ENCODE assay signal across 8 mouse cellular contexts in genomic region chr4:148846203-148846602, GRCm38 (mm10). TPM values are rescaled to one million over a fixed set of nuclear protein-coding genes. Genes with fewer than 3 reads are reported as not detected.
DNase-seq lines count a peak whose midpoint lies in the region; ATAC-seq lines count a peak whose summit lies in the region.

No protein-coding gene starts in this region.

- WGBS in heart, embryonic 16.5 days, result 29% methylated on average over 9 of the region's 9 CpGs
- WGBS in neural tube, embryonic 13.5 days, result 65% methylated on average over 9 of the region's 9 CpGs

- no peaks in the 10 kb centered on the region for H3K27me3 ChIP-seq in heart, embryonic 16.5 days (ENCODE audit: control insufficient read depth, insufficient read depth, low read length)
- H3K27me3 ChIP-seq in neural tube, embryonic 13.5 days, result peaks cover 77% of the 10 kb centered on the region

- peak; percentile 15 for DNase-seq in left cerebral cortex, adult 11 months (ENCODE audit: low spot score)
- DNase-seq in left cerebral cortex, adult 8-10 months (ENCODE audit: low spot score in 2 of 2), result no peak
- peak; percentile 65 to 72 for DNase-seq in layer of hippocampus, postnatal 10 days (ENCODE audit: low spot score in 2 of 2)
- DNase-seq in spleen, adult 18-20 months, result no peak

- H3K4me1 ChIP-seq in heart, embryonic 16.5 days (ENCODE audit: control insufficient read depth, insufficient read depth, low read length), result peaks cover 21% of the 10 kb centered on the region
- H3K4me1 ChIP-seq in neural tube, embryonic 13.5 days (replicated peaks), result peaks cover 58% of the 10 kb centered on the region

- no peak overlapping the region for H3K9ac ChIP-seq in heart, embryonic 16.5 days (ENCODE audit: low read length)
- H3K9ac ChIP-seq in neural tube, embryonic 13.5 days, result peak overlapping the region; percentile 34; the same call in 1 of the 2 replicates

- peak overlapping the region; percentile 26; the same call in 1 of the 2 replicates for H3K27ac ChIP-seq in heart, embryonic 16.5 days (ENCODE audit: low read length)
- no peak overlapping the region for H3K27ac ChIP-seq in neural tube, embryonic 13.5 days (replicated peaks)

- H3K4me3 ChIP-seq in heart, embryonic 16.5 days (ENCODE audit: low read length), result no peak overlapping the region
- H3K4me3 ChIP-seq in neural tube, embryonic 13.5 days, result no peak overlapping the region

- H3K4me2 ChIP-seq in heart, embryonic 16.5 days (ENCODE audit: low read depth, low read length), result peak overlapping the region; percentile 4; the same call in 1 of the 2 replicates
- no peak overlapping the region for H3K4me2 ChIP-seq in neural tube, embryonic 13.5 days

- ATAC-seq in common myeloid progenitor, adult 5-6 weeks (replicated peaks; ENCODE audit: low read depth, poor library complexity, severe bottlenecking), result 0 out of 2 replicates have a peak, but pooled peaks have one; percentile 9
- ATAC-seq in heart, embryonic 16.5 days (replicated peaks; ENCODE audit: extremely low read depth, insufficient read depth, low FRiP score), result peak; percentile 57; the same call in 1 of the 2 replicates
- no peak for ATAC-seq in neural tube, embryonic 13.5 days (ENCODE audit: low read depth)
- no peak for ATAC-seq in megakaryocyte, adult 5-6 weeks (ENCODE audit: poor library complexity, severe bottlenecking)

- H3K36me3 ChIP-seq in heart, embryonic 16.5 days (ENCODE audit: control insufficient read depth, insufficient read depth), result no peaks in the 10 kb centered on the region
- H3K36me3 ChIP-seq in neural tube, embryonic 13.5 days, result no peaks in the 10 kb centered on the region

- no peaks in the 10 kb centered on the region for H3K9me3 ChIP-seq in heart, embryonic 16.5 days (replicated peaks; ENCODE audit: control insufficient read depth, low read length)
- H3K9me3 ChIP-seq in neural tube, embryonic 13.5 days, result no peaks in the 10 kb centered on the region

RNA-seq across cellular contexts. Expression of gene Casz1, which starts 42.0 kb away (rescaled TPM):
- total RNA-seq in left cerebral cortex, adult 8-10 months (2022), result 1 to 10 TPM; 1.2 to 2.4 (median 1.7) TPM
- total RNA-seq in common myeloid progenitor, adult 5-6 weeks (2017), result 2.2 and 2.5 TPM in 2 replicates
- polyA plus RNA-seq in heart, embryonic 16.5 days (2015; fragmentation: Nextera tagmentation; extraction: Ambion mirVana), result 22.4 and 25.7 TPM in 2 replicates
- total RNA-seq in layer of hippocampus, postnatal 10 days (2021), result 1 to 10 TPM; 1.1 to 1.3 TPM
- polyA plus RNA-seq in neural tube, embryonic 13.5 days (2015; fragmentation: Nextera tagmentation; extraction: Ambion mirVana), result 16.2 and 17.3 TPM in 2 replicates
- total RNA-seq in megakaryocyte, adult 5-6 weeks (2015), result 3.0 and 3.3 TPM in 2 replicates
- total RNA-seq in megakaryocyte, adult 5-6 weeks (2017), result 1.7 and 2.5 TPM in 2 replicates

Comparison
In these comparisons a context has a peak if more than half of its experiments do, and no peak if none do; other contexts are left out.
1. DNase-seq: peak in left cerebral cortex, adult 11 months (single experiment) and layer of hippocampus, postnatal 10 days (2 of 2); none in left cerebral cortex, adult 8-10 months (0 of 2) and spleen, adult 18-20 months (0 of 2).
2. ATAC-seq: peak in common myeloid progenitor, adult 5-6 weeks (single experiment) and heart, embryonic 16.5 days (single experiment); none in neural tube, embryonic 13.5 days (single experiment) and megakaryocyte, adult 5-6 weeks (single experiment).